Mouse (Mus musculus): ENCODE measurements around the gene Klk11.

Klk11 gene

DNA sequence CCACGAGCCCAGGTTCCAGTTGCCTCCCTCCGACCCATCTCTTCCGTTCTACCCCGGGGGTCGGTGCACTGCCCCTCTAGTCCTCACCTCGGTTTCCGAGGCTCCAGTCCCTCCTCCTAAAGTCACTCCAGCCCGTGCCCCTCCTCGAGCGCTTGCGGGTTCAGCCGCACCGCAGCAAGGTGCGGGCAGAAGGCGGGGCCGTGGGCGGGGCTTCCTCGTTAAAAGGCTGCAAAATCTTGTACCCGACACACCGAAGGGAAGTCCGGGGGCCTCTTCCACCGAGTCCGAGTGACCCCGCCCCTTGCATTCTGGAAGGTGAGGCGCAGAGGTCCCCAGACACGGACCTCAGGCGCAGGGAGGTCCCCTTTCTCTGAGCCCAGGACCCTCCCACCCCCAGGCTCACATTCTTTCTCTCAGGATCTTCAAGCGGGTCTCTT lies 22.9 kb downstream of the Klk11 start, which contains the start of gene Klk8:
TSS of gene Klk8 (plus strand) at position 245 of the 437 bp plus-strand sequence.
- DNase-seq = peak in 1 of 2 experiments; percentile 45

DNA sequence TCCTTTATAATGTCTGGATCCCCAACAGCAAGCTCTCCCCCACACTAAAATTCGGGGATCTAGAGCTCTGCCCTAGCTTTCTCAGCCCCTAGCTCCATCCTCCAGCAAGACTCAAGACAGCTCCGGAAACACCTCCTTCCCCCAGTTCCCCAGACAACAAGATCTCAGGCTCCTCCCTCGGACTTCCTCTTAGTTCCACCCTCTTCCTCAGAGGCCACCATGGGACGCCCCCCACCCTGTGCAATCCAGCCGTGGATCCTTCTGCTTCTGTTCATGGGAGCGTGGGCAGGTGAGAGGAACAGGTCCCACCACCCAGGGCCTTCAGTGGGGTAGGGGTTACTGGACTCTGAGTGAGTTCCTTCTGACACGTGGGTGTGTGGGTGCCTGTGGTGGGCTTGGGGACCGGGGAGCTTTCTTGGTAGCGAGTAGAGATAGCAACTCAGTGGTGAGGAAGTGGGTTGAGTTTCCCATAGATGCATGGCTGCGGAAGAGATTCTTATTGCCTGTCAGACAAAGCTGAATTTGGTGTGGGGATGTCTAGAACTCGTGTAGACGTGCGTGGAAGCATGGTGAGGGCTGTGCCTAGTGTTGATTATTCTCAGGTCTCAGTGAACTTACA lies 23.5 kb downstream of the Klk11 start:
- peak in 1 of 2 experiments; percentile 17 for DNase-seq

GRCm38 (mm10) chr7:43799876-43800275 lies 25.5 kb downstream of the Klk11 start:
- DNase-seq = no peak

- DNase-seq = no peak
These were observed 36.6 kb downstream of the Klk11 start, which contains the start of gene Klk7 for GRCm38 (mm10) chr7:43810994-43811393. Gene Klk7, plus strand, starts transcription at chr7:43811294.

DNA sequence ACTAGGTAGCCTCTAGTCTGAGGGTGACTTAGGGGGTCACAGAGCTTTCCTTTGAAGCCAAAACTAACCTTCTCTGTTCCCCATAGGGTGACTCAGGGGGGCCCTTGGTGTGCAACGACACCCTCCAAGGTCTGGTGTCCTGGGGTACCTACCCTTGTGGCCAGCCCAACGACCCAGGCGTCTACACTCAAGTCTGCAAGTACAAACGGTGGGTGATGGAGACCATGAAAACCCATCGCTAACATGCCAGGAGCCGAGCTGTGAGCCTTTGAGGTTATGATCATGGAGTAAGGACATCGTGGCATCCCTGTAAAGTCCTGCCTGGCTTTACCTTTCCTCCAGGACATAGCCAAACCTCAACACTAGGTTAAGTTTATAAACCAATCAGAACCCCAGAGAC lies 40.8 kb downstream of the Klk11 start:
- no peak for DNase-seq

GRCm38 (mm10) chr7:43816746-43817145 lies 42.3 kb downstream of the Klk11 start:
- no peak for DNase-seq

- DNase-seq = no peak
These were observed 47.2 kb downstream of the Klk11 start for GRCm38 (mm10) chr7:43821581-43821980.

DNA sequence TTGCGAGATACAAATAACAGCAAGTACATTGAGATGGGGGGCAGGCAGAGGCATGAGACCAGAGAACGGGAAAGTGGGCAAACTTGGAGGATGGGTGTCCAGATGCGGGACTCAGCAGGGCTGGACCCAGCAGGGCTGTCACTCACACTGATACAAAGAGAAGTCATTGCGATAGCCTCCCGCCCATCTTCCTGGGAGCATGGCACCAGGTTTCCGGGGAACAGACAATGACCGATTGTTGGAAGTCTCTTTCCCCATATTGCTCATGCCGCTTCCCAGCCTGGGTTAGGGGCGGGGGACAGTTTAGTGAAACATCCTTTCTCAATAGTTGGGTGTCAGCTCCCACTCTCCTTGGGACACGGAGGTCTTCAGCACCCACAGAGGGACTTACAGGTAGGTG lies 49.8 kb downstream of the Klk11 start, which contains the start of gene Klk6:
TSS of gene Klk6 (plus strand) at position 301 of the 400 bp plus-strand sequence.
- DNase-seq = no peak

DNA sequence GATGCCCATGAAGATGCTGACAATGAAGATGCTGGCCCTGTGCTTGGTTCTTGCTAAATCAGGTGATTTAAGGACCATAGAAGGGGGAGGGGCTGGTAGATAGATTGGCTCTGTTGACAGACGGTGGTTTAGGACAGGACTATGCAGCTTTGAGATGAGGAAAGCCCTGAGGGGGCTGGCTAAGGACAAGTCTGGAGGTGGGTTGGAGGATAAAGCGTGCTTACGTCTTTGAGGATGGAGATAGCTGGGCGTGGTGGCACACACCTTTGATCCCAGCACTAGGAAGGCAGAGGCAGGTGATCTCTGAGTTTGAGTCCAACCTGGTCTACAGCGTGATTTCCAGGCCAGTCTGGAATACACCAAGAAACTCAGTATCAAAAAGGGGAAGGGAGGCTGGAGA lies 51.7 kb downstream of the Klk11 start:
- DNase-seq = no peak

- DNase-seq = no peak
These were observed 53.3 kb downstream of the Klk11 start for GRCm38 (mm10) chr7:43827706-43828105.

Data from spleen, adult 18-20 months (tissue).